Mouse (Mus musculus) right cerebral cortex, adult 2 months (tissue): ENCODE data around the gene Tgfbi.

Experiments
- DNase-seq, 2 experiments: peaks; one replicate each; pipeline ENCODE4 v3.0.0; 2021 to 2022; ENCODE audit warnings: low spot score in 2 of 2

Tgfbi gene

DNA sequence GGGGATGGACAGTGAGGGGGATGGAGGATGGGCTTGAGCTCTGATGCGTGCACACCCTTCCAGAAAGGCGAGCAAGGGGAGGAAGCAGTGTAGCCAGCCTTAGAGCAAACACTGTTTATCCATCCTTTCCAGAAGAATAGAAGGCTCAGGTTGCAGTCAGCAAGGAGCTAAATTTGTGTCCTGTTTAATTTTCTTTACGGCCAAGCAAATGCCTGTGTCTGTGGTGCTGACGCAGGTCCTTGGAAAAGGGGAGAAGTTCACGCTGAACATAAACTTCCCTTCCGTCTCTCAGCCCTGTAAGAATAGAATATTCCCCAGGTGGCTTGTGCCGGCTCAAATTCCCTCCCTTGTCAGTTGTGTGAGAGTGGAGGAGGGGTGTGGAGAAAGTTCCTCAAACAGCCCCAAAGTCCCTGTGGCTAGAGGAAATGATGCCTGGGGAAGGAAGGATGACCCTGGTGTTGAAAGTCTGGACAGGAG lies 24.9 kb downstream of the Tgfbi start:
- no peak for DNase-seq

DNA sequence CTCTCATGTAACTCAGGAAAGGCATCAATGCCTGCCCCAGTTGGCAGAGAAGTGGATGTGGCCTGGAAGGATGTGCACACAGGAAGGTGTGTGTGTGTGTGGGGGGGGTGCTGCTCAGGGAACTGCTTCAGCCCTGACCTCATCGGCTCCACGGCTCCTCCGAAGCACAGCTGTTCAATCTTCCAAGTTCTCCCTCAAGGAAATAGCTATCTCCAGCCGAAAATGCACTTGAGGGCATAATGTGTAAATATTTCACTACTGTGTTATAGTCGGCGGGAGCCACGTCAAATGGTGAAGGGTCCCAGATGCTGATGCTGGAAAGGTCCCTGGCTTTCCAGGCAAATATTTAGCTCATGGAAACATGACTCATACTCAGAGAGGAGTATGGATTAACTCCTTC lies 25.6 kb downstream of the Tgfbi start:
- no peak for DNase-seq

DNA sequence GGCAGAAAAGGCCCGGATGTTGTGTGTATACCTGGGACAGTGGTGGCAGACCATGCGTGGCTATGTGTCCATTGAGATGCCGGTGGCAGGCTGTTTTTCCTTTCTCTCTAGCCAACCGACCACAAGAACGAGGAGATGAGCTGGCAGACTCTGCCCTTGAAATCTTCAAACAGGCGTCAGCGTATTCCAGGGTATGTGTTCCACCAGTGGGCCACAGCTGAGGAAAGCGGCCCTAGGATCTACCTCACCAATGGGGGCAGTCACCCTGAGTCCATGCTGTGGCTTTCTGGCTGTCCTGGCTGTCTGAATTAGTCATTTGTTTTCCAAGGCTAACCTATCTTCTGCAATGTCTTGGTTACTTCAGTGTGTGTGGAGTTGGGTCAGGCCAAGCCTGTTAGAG lies 27.7 kb downstream of the Tgfbi start:
- DNase-seq, result no peak

DNA sequence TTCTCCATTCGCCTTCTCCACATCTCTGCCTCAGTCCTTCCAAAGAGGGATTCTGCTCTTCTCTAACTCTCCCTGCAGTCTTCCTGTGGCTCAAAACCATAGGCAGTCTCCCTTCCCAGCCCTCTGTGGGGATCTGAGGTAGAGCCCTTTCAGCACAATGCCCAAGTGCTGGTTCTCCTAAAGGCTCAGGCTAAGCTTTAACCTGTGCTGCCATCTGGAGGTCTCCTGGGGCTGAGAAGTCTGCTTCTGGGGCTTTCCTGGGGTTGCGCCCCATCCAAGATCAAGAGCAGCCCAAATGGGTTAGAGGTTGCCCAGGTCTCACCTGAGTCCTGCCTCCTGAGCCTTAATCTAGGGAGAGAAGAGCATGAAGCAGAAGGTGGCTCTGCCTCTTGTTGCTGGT lies 32.4 kb downstream of the Tgfbi start:
- DNase-seq, result peak in 1 of 2 experiments; percentile 43

DNA sequence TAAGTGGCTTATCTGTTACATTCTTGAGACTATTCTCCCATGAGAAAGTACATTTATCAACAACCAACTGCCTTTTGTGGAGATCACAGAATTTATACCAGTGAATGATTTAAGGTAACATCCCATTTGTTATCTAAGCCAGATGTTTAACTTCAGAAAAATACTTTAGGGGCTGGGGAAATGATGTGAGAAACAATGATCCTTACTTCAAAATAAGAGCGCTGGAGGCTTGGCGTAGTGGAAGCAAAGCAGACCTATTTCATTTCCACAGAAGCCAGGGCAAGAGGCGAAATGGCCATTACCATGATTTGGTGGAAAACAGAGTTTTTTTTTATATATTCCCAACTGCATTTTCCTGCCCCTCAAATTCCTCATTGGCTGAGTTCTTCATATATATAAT lies 34.7 kb downstream of the Tgfbi start:
- DNase-seq, result no peak

DNA sequence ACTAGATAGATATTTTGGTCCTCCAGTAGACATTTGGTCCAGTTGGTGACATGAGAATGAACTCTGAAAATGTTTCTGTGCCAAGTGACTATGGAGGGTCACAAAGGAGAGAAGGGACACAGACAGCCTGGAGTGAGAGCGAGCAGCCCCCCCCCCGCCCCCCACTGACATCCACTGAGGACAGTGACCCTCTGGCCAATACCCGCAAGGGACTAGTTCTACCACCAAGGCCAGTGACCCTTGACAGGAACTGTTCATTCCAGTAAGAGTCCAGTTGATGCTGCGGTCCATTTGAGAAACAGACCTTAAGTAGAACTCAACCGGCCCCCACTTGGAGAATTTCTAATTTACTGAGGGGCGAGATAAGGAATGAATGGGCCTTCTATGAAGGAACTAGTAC lies 36.4 kb downstream of the Tgfbi start:
- DNase-seq, result no peak

DNA sequence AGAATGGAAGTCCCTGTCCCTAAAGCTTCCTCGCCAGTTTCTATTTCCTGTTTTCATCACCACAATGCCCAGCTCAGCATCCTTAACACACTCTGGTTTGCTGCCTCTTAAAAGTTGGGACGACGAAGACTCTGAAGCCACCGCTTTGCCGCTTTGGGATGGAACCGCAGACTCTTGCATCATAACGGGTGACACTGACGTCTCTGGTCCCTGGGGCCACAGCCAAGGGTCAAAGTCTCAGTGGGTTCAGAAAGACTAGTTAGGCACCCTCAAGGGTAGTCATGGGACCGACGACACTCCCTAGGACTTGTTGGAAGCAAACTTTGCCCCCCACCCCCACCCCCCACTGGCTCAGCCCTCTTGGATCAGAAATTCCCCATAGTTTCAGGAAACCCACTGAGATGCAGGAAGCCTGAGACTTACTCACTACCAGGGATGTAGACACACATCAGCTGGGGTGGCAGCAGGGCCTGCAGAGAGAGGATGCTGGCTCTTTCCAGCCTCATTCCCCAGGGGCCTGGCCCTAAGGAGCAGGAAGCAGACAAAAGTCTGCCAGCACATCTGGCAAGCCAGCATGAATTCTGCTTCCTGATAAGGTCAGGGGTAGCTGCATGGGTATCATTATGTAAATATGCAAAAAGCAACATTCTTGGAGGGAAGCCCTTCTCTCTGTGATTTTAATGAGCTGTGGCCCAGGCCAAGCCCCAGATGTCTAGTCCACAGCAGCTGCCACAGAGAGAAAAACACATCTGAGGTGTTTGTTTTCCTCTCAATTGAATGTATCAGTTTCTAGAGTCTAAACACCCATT lies 38.5 kb downstream of the Tgfbi start:
- DNase-seq, result no peak

DNA sequence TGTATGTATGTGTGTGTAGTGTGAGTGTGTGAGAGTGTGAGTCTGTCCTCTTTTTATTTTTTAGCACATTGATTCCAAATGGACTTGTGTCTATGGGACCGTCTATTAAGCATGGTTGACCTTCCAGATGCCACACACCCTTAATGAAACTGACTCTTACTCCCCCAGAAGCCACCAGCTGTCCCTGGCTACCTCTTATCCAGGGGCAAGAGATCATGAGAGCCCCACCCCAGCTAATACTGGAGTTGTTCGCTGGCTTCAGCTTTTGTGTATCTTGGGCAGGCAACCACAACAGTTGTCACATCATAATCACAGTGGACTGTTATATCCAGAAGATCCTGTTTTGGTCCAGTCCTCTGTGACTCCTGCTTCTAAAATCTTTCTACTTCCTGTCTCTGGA lies 40.7 kb downstream of the Tgfbi start:
- DNase-seq, result no peak

DNA sequence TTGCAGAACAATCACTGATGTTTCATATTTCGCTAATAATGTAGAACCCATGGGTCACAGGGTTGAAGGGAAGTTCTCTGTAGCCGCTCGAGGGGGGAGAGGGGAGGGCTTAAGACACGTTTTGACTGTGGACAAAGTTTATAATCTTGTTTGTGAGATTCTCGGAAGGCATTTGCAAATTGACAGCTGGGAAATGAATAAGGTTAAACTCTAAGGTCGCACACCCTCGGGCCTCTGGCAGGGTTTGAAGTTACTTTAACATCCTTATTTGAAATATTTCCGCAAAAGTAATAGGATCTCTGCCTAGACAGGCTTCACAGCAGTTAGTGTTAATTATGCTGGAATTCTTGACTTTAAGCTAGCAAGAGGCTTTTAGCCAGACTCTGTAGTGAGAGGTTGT lies 43.1 kb downstream of the Tgfbi start:
- DNase-seq, result no peak

DNA sequence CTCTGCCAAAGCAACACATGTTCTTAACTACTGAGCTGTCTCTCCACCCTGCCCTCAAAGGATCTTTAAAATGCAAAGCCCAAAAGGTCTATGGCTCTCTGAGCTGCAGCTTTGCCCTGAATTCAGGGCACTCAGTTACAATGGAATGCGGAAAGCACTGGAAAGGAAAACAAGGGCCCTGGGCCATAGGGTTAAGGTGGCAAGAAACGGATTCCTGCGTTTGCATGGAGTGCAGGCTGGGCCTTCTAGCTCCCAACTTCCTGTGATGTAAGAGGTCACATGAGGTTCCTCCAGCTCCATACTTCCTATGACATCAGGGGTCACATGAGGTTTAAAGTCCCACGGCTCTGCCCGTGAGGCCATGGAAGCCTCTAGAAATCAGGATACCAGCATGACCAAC lies 44.9 kb downstream of the Tgfbi start:
- no peak for DNase-seq

DNA sequence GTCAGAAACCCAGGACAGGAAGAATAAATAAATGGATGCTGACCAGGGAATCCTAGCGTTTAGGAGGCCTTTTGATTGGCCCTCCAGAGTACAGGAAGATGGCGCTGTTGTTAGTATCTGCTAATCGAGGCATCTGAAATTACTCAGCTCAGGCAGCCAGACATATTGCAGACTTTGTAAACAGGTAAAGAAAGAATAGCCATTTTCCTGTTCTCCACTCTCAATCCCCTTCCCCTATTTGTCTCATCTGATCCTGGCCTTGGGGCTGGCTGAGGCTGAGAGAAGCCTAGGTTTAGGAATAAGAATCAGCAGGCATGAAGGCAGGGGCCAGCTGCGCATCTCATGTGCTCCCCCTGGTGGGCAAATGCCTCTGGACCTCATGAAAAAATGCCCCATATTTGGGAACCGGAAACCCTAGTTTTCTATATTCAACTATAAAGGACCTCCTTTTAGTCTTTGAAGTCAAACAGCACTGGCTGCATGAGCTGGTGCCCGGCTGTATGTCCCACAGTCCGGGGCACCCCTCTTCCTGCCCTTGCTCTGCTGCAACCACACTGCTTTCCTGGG lies 48.7 kb downstream of the Tgfbi start:
- peak; percentile 72 to 76 for DNase-seq

DNA sequence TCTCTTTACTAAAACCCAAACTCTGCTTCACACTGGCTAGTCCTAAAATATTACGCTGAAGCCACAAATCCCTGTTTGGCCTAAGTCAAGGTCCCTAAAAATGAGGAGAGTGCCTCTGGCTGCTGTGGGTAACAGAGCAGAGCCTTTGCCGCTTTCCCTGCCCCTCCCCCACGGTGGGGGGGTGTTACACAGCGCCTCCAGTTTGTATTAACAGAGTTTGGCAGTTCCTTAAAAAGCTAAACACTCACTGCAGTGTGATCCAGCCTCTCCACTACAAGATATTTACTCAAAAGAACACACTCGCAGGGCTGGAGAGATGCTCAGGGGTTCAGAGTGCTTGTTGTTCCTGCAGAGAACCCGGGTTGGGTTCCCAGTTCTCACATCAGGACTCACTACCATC lies 49.6 kb downstream of the Tgfbi start:
- no peak for DNase-seq

DNA sequence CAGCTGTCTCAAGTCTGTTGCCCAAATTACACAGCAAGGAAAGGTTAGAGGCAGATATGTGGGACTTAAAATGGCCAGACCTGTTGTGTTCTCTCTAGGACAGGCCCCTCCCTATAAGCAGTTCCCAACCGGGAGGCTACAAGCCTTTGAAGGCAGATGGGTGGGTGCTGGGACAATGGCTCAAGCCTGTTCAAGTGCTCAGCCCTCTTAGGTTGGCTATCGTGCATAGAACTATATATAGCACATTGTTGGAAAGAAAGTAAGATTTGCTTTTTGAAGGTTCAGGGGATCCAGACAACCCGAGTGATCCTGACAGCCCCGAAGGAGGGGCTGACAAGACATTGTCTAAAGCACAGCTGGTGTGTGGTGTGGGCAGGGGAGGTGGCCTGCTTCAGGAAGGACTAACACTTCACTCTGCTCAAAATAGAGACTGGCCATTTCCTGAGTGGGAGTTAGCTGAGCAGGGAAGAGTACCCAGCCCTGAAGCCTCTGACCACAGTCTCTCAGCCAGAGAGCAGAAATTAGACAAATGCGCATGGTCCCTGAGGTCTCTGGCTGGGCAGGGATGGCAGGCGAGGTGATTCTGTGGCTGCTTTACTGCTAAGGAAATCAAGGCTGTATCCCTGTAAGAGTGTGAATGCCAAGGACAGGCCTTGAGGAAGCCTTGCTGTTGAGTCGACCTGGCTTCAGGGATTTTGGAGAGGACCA lies 52.7 kb downstream of the Tgfbi start:
- DNase-seq, result no peak

DNA sequence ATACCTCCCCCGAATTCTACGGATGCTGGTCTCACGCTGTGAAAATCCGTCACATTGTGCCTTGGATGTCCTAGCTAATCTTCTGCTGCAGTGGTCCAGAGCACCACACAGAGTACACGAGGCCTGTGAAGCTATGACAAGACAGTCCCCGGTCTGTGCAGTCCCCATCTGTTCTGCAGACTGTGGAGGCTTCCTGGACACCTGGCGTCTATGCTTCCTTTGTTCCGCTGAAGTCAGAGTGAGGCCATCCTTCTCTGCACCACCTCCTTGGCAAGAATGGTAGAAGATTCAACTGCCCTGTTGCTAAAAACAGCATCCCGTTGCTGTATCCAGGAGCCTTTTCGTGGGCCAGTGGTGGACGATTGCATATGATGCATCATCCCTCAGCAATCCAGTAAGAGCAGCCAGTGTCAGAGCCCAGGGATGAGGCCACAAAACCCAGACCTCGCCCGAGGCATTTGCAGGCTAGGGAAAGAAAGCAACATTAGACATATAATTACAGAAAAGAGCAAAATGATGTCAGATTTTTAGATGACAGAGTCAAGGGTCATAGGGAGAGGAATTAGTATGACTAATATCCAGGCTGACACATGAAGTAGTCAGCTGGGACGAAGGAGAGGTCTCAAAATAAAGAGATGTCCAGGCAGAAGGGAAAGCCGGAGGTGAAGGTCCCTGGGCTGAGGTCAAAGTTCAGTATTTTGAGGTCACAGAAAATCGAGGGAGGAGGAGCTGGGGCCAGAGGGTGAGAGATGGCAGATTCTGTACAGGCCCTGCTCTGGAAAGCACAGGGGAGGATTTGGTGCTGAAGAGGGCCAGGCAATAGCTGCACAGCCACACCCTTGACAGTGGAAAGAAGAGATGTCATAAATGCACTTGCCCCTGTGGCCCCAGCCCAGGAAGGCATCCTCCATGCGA lies 55.2 kb downstream of the Tgfbi start:
- DNase-seq, result no peak

DNA sequence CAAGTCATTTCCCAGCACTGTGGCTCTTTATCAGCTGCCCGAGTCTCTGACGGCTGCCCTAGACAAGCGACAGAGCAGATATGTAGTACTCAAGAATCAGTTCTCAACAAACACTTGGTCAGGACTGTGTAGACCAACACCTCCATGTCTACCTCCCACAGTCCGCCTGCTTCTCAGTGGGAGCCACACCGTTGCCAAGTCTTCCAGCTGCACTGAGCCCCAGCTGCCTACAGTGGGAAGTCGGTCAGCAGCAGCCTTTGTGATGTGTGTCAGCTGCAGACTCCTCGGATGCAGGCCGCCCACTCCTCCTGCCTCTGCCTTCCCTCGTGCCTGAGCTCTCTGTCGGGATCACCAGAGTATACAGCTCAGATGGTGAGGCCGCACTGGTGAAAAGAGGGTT lies 61.9 kb downstream of the Tgfbi start:
- DNase-seq, result peak; percentile 24 to 30

DNA sequence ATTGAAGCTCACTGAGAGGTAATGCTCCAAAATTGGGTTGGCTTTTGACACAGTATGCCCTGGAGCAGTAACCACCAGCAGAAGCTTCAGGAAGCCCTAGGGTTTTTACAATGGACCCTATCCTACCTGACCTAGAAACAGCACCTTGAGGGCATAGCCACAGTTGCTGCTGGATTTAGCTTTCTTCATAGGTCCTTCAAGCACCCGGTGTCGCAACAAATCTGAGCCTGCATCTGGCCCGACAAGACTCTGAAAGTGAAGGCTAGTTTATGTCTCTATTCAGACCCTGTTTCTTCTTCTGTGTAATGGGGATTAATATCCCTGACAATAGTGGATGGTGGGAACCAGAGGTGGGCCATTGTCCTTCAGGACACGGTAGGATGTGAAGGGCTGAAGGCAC lies 68.4 kb downstream of the Tgfbi start:
- no peak for DNase-seq

DNA sequence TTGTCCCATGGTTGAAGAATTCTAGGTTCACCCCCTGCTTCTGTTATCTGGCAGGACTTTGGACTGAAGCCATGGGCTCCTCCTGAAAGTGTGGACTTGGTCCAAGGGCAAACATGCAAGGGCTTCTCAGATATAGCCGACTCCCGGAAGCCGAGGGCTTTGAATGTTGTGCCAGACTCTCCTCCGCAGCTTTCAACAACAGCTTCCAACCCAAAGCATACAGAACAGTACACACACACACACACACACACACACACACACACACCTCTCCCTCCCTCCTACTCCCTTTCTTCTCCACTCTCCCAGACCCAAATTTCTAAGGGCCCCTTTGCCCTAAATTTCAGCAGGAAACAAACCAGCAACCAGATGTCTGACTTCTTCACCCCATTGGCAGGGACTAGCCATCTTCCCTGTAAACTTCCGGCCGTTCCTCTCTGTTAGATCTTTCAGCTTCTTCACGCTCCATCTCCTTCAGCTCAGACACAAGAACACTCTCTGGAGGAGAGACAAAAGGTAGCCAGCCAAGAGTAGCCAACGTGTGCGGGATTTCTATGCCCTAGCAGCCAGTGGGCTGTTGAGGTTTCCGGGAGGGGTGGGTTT lies 69.0 kb downstream of the Tgfbi start:
- DNase-seq, result no peak

DNA sequence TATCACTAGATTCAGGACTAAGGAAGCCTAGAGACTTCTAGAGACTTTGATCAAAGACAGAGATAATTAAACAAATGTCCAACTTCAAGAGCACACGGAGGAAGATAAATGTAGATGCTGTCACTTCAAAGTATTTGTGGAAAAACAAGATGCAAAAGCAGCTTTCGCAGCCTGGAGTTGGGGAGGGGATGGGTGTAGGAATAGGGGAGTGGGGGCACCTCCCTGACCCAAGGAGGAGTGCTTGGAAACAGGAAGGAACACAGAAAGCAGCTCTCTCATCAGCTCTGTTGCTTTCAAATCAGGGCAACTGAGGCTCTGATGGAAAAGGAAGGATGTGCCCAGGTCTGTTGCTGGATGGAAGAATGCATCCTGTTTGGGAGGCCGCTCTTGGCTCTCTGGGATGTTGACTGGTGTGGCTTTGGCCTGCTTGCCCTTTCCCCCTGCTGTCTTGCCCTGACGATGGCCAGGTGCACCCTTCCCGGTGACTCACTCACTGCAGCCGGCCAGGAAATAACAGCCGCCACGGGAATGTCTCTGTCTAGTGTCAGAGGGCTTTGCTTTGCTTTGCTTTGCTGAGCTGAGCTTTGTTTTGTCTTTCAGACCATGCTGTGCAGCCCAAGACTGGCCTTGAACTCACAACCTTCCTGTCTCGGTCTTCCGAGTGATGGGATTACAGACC lies 69.6 kb downstream of the Tgfbi start:
- DNase-seq, result no peak

DNA sequence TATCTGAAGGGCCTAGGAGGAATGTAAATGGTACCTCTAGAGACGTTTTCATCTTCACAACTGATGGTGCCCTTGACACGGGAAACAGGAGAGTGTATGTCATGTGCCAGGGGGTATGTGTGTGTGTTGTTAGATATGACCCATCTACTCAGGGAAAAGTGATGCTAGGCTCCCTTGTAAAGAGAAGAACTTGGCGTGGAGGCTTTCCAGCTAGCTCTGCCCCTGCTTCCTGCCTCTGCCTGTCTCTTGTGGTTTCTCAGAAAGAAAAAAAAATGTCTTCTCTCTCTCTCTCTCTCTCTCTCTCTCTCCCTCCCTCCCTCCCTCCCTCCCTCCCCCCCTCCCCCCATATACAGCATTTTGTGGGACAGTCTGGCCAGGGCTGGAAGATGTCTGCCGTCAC lies 72.6 kb downstream of the Tgfbi start:
- no peak for DNase-seq

DNA sequence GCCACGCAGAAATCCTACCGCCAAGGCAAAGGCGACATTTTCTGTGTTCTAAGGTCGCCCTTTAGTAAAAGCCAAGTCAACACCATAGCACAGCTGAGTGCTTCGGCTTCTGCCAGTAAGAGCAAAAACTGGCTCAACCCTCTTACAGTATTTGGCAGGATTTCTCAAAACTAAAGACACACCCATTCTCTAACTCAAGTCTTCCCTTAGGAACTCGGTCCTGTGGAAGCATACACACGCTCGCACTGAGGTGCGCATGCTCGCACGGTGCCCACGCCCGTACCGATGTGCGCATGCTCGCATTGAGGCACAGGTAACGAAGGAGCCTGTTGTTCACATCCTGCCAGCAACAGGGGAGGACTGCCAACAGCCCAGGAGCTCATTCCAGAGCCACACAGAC lies 73.0 kb downstream of the Tgfbi start:
- DNase-seq, result peak; percentile 38 to 55

DNA sequence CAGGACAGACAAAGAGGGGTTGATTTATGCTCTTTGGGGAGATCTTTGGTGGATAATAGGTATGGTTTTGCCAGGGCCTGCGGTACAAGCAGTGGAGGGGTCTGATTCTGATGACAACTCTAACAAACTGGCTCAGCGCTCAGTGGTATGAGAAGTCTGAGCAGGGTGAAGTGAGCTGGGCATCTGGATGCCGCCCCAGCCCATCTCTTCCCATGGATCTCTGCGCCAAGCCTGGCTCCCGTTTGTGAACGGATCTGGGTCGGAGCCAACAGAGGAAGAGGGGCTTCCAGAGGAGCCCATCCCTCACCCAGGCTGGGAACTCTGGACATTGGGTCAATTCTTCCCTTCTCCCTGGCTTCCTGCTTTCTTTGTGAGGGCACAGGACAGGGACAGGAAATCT lies 74.0 kb downstream of the Tgfbi start:
- no peak for DNase-seq
